Mouse (Mus musculus): ENCODE measurements around the gene Coro1c.

DNA sequence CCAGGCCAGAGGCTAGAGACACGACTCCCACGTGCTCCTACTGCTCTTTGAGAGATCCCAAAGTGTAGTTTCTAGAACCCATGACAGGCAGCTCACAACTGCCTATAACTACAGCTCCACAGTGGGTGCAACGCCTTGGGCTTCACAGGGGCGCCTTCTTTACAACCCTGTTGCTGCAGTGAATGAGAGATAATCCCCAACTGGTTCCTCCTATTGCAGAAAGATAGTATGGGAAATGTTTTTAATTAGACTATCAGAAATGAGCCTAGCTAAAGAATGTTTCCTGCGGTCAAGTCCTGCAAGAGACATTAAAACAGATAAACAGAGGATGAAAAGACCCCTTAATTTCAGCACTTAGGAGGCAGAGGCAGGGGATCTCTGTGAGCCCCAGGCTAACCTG lies 5.6 kb downstream of the Coro1c start:
- TF ChIP-seq CTCF (IDR thresholded peaks at IDR 0.05; ENCODE audit: low read depth, low read length) (no peak), POLR2A (IDR thresholded peaks at IDR 0.05; ENCODE audit: borderline replicate concordance, low read depth, low read length) (no peak)

Data from bone marrow macrophage, adult 2 months (primary cell).